Mouse (Mus musculus): ENCODE measurements at regions not wholly inside any gene's neighbourhood (a gene's known extent, or its start where the extent isn't known, plus 50 kb on each side); places are given as distances from the start of the nearest gene placed in this dataset.

- TF ChIP-seq CTCF (IDR thresholded peaks at IDR 0.05; ENCODE audit: control insufficient read depth, insufficient read depth, insufficient read length) (no peak), CEBPB (IDR thresholded peaks at IDR 0.05; ENCODE audit: low read depth) (no peak)
Measured at GRCm38 (mm10) chr14:58714856-58715255, 427.8 kb downstream of the 1700129C05Rik start.

All from C2C12 (cell line).